Mouse (Mus musculus): ENCODE data around the gene Sp4. TPM values are rescaled to one million over a fixed set of nuclear protein-coding genes. Genes with fewer than 3 reads are reported as not detected.

The Sp4 gene
- polyA plus RNA-seq, 1 experiment from 2014 or later, result 24.9 TPM

- ATAC-seq (replicated peaks), result no peak
- H3K4me2 ChIP-seq (replicated peaks), result no peak overlapping the region
Observed at GRCm38 (mm10) chr12:118263878-118264277, 37.4 kb downstream of the Sp4 start.

GRCm38 (mm10) chr12:118255292-118255782 lies 45.9 kb downstream of the Sp4 start:
- no peak for ATAC-seq (replicated peaks)
- H3K4me3 ChIP-seq, result no peak overlapping the region
- 84% methylated on average over 1 of the region's 1 CpGs for WGBS
- no peak overlapping the region for H3K4me2 ChIP-seq (replicated peaks)
- no peaks in the 10 kb centered on the region for H3K4me1 ChIP-seq
- no peak overlapping the region for H3K27ac ChIP-seq (replicated peaks)
- H3K36me3 ChIP-seq, result 0 out of 2 replicates have a peak, but pooled peaks cover 3% of the 10 kb centered on the region
- no peaks in the 10 kb centered on the region for H3K27me3 ChIP-seq
- H3K9me3 ChIP-seq, result no peaks in the 10 kb centered on the region
- no peak overlapping the region for H3K9ac ChIP-seq (replicated peaks)

More at GRCm38 (mm10) chr12:118263878-118264277, 37.4 kb downstream of the Sp4 start:
- H3K9ac ChIP-seq (replicated peaks), result no peak overlapping the region
- H3K4me3 ChIP-seq, result no peak overlapping the region
- no peaks in the 10 kb centered on the region for H3K9me3 ChIP-seq
- no peaks in the 10 kb centered on the region for H3K27me3 ChIP-seq
- H3K4me1 ChIP-seq, result no peaks in the 10 kb centered on the region
- H3K27ac ChIP-seq (replicated peaks), result no peak overlapping the region
- 86% methylated on average over 1 of the region's 1 CpGs for WGBS
- H3K36me3 ChIP-seq, result no peaks in the 10 kb centered on the region

- no peaks in the 10 kb centered on the region for H3K27me3 ChIP-seq
- H3K9ac ChIP-seq (replicated peaks), result no peak overlapping the region
- no peak for ATAC-seq (replicated peaks)
- H3K4me2 ChIP-seq (replicated peaks), result no peak overlapping the region
- H3K27ac ChIP-seq (replicated peaks), result no peak overlapping the region
- WGBS, result 66% methylated on average over 3 of the region's 3 CpGs
- H3K4me3 ChIP-seq, result no peak overlapping the region
- H3K9me3 ChIP-seq, result no peaks in the 10 kb centered on the region
- no peaks in the 10 kb centered on the region for H3K36me3 ChIP-seq
- no peaks in the 10 kb centered on the region for H3K4me1 ChIP-seq
Observed at GRCm38 (mm10) chr12:118221182-118221581, 80.1 kb downstream of the Sp4 start.

GRCm38 (mm10) chr12:118220062-118220461 lies 81.2 kb downstream of the Sp4 start:
- Histone ChIP-seq H3K4me3 (no peak overlapping the region), H3K9me3 (no peaks in the 10 kb centered on the region), H3K27me3 (no peaks in the 10 kb centered on the region), H3K36me3 (no peaks in the 10 kb centered on the region), H3K27ac (replicated peaks) (no peak overlapping the region), H3K4me1 (no peaks in the 10 kb centered on the region), H3K4me2 (replicated peaks) (no peak overlapping the region), H3K9ac (replicated peaks) (no peak overlapping the region)
- ATAC-seq (replicated peaks), result no peak

GRCm38 (mm10) chr12:118212163-118212562 lies 89.1 kb downstream of the Sp4 start:
- no peaks in the 10 kb centered on the region for H3K9me3 ChIP-seq
- WGBS, result 89% methylated on average over 2 of the region's 2 CpGs

GRCm38 (mm10) chr12:118198386-118199093 lies 102.7 kb downstream of the Sp4 start, which contains the start of gene Dnah11:
Gene Dnah11, minus strand, starts transcription at chr12:118199043.
- Histone ChIP-seq H3K9me3 (no peaks in the 10 kb centered on the region), H3K9ac (replicated peaks) (peak within 1 kb of the TSS; percentile 46), H3K36me3 (no peaks in the 10 kb centered on the region), H3K27me3 (peaks cover 33% of the 10 kb centered on the region), H3K4me1 (peaks cover 13% of the 10 kb centered on the region), H3K27ac (replicated peaks) (no peak within 1 kb of the TSS), H3K4me3 (peak within 1 kb of the TSS; percentile 52), H3K4me2 (replicated peaks) (peak within 1 kb of the TSS; percentile 97)
- ATAC-seq (replicated peaks), result peak; percentile 98
- under 1% methylated on average over 47 of the region's 47 CpGs for WGBS

More at GRCm38 (mm10) chr12:118212163-118212562, 89.1 kb downstream of the Sp4 start:
- Histone ChIP-seq H3K9ac (replicated peaks) (no peak overlapping the region), H3K4me2 (replicated peaks) (no peak overlapping the region), H3K4me3 (no peak overlapping the region), H3K27me3 (no peaks in the 10 kb centered on the region), H3K36me3 (no peaks in the 10 kb centered on the region), H3K4me1 (no peaks in the 10 kb centered on the region), H3K27ac (replicated peaks) (no peak overlapping the region)
- ATAC-seq (replicated peaks), result no peak

- H3K4me3 ChIP-seq, result no peak overlapping the region
- no peak overlapping the region for H3K9ac ChIP-seq (replicated peaks)
- ATAC-seq (replicated peaks), result no peak
- no peaks in the 10 kb centered on the region for H3K36me3 ChIP-seq
- WGBS, result 32% methylated on average over 2 of the region's 2 CpGs
- no peak overlapping the region for H3K4me2 ChIP-seq (replicated peaks)
- H3K27me3 ChIP-seq, result peaks cover 33% of the 10 kb centered on the region
- peaks cover 13% of the 10 kb centered on the region for H3K4me1 ChIP-seq
- no peak overlapping the region for H3K27ac ChIP-seq (replicated peaks)
- no peaks in the 10 kb centered on the region for H3K9me3 ChIP-seq
Observed at GRCm38 (mm10) chr12:118196583-118196982, 104.7 kb downstream of the Sp4 start.

GRCm38 (mm10) chr12:118189535-118189934 lies 111.7 kb downstream of the Sp4 start:
- WGBS, result 79% methylated on average over 3 of the region's 3 CpGs
- ATAC-seq (replicated peaks), result no peak
- no peak overlapping the region for H3K4me2 ChIP-seq (replicated peaks)
- H3K9me3 ChIP-seq, result no peaks in the 10 kb centered on the region
- H3K27ac ChIP-seq (replicated peaks), result no peak overlapping the region
- H3K9ac ChIP-seq (replicated peaks), result no peak overlapping the region
- H3K4me3 ChIP-seq, result no peak overlapping the region
- H3K27me3 ChIP-seq, result no peaks in the 10 kb centered on the region; the same call in 1 of the 2 replicates
- no peaks in the 10 kb centered on the region for H3K36me3 ChIP-seq
- peaks cover 3% of the 10 kb centered on the region; the same call in 1 of the 2 replicates for H3K4me1 ChIP-seq

GRCm38 (mm10) chr12:118187663-118188062 lies 113.6 kb downstream of the Sp4 start:
- H3K4me1 ChIP-seq, result peaks cover 3% of the 10 kb centered on the region; the same call in 1 of the 2 replicates
- no peaks in the 10 kb centered on the region for H3K9me3 ChIP-seq
- 41% methylated on average over 2 of the region's 2 CpGs for WGBS
- no peak overlapping the region for H3K4me2 ChIP-seq (replicated peaks)
- no peak overlapping the region for H3K9ac ChIP-seq (replicated peaks)
- no peak for ATAC-seq (replicated peaks)
- no peak overlapping the region for H3K27ac ChIP-seq (replicated peaks)
- no peaks in the 10 kb centered on the region; the same call in 1 of the 2 replicates for H3K27me3 ChIP-seq
- H3K36me3 ChIP-seq, result no peaks in the 10 kb centered on the region
- no peak overlapping the region for H3K4me3 ChIP-seq

GRCm38 (mm10) chr12:118186881-118187489 lies 114.3 kb downstream of the Sp4 start:
- no peak overlapping the region for H3K9ac ChIP-seq (replicated peaks)
- H3K9me3 ChIP-seq, result no peaks in the 10 kb centered on the region
- ATAC-seq (replicated peaks), result no peak
- peaks cover 3% of the 10 kb centered on the region; the same call in 1 of the 2 replicates for H3K4me1 ChIP-seq
- no peak overlapping the region for H3K27ac ChIP-seq (replicated peaks)
- 9% methylated on average over 4 of the region's 4 CpGs for WGBS
- H3K36me3 ChIP-seq, result no peaks in the 10 kb centered on the region
- H3K27me3 ChIP-seq, result no peaks in the 10 kb centered on the region; the same call in 1 of the 2 replicates
- no peak overlapping the region for H3K4me3 ChIP-seq
- H3K4me2 ChIP-seq (replicated peaks), result no peak overlapping the region

GRCm38 (mm10) chr12:118186120-118186880 lies 114.9 kb downstream of the Sp4 start:
- no peaks in the 10 kb centered on the region; the same call in 1 of the 2 replicates for H3K27me3 ChIP-seq
- 33% methylated on average over 4 of the region's 4 CpGs for WGBS
- H3K27ac ChIP-seq (replicated peaks), result no peak overlapping the region
- no peak for ATAC-seq (replicated peaks)
- H3K4me1 ChIP-seq, result peaks cover 3% of the 10 kb centered on the region; the same call in 1 of the 2 replicates
- no peaks in the 10 kb centered on the region for H3K36me3 ChIP-seq
- H3K4me2 ChIP-seq (replicated peaks), result no peak overlapping the region
- H3K9ac ChIP-seq (replicated peaks), result no peak overlapping the region
- no peaks in the 10 kb centered on the region for H3K9me3 ChIP-seq
- no peak overlapping the region for H3K4me3 ChIP-seq

All from forebrain, embryonic 15.5 days (tissue).